Mouse (Mus musculus) limb, embryonic 10.5 days (tissue): ENCODE measurements at regions not wholly inside any gene's neighbourhood (a gene's known extent, or its start where the extent isn't known, plus 50 kb on each side); places are given as distances from the start of the nearest gene placed in this dataset.

Experiments used
- DNase-seq: peaks from one replicate; pipeline ENCODE4 v3.0.0-alpha.2; 2017; ENCODE audit warnings: low spot score
- H3K27ac ChIP-seq: fragments of 300-500 bp; sonication (generic); 2 replicates; pipeline ENCODE4 v1.5.1; 2016; ENCODE audit warnings: mild to moderate bottlenecking
- H3K27me3 ChIP-seq: fragments of 300-500 bp; sonication (generic); 2 replicates; pipeline ENCODE4 v1.6.1; 2016; ENCODE audit warnings: low read depth, mild to moderate bottlenecking; ENCODE audit not compliant: poor library complexity, severe bottlenecking
- H3K36me3 ChIP-seq: fragments of 300-500 bp; sonication (generic); 2 replicates; pipeline ENCODE4 v1.6.1; 2016; ENCODE audit warnings: mild to moderate bottlenecking, moderate library complexity
- H3K4me1 ChIP-seq: fragments of 300-500 bp; sonication (generic); 2 replicates; pipeline ENCODE4 v1.6.1; 2016
- H3K4me3 ChIP-seq: fragments of 300-500 bp; sonication (generic); 2 replicates; pipeline ENCODE4 v1.5.1; 2016; ENCODE audit warnings: mild to moderate bottlenecking, moderate library complexity
- H3K9me3 ChIP-seq: fragments of 300-500 bp; sonication (generic); replicated peaks from 2 replicates; pipeline ENCODE4 v1.6.1; 2016; ENCODE audit warnings: mild to moderate bottlenecking
- WGBS: fragments of 180-500 bp; shearing (Covaris S2); methylation state at CpG from one replicate; pipeline ENCODE4 v1.1.7; 2016; 5-methylcytosine and 5-hydroxymethylcytosine counted together

DNA sequence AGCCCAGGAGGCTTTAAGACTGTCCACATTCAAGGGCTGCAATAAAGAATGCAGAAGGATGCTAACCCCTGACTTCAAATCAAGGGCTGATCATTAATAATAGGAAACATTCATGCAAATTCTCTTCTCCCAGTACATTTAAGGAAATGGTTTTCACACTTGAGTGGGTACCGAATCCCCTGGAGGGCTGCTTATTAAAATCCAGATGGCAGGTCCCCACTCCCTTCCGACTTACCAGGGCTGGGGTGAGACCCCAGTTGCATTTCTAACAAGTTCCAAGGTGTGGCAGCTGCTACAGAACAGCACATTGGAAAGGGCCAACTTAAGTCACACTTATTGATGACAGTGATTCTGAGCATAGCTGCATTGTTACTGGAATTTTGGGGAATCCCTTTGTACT lies 129.0 kb upstream of the Cox10 start:
- H3K27ac ChIP-seq, result no peak overlapping the region
- no peaks in the 10 kb centered on the region for H3K9me3 ChIP-seq
- H3K4me1 ChIP-seq, result peaks cover 30% of the 10 kb centered on the region
- H3K36me3 ChIP-seq, result no peaks in the 10 kb centered on the region
- no peaks in the 10 kb centered on the region for H3K27me3 ChIP-seq
- H3K4me3 ChIP-seq, result no peak overlapping the region
- 49% methylated on average over 2 of the region's 2 CpGs for WGBS
- DNase-seq, result peak; percentile 27

DNA sequence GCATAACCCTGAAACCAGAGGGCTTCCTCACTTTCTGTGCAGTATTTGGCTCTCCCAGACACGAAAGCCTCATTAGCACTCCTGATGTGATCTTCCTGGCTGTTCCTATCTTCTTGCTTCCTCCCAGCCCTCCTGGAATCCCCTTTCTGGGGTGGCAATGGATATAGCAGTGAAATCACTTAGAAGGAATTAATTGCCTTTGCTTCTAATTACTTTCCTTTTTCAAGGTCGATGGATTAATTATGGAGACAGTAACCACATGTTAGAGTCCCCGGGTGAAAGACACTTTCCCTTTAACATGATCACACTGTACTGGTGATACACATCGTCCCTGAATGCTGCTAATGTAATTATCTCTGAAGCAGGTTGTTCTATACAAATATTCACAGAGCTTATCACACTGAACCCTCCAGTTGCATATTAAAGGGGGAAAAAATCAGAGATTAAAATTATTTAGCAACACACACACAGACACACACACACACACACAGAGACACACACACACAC lies 128.1 kb upstream of the Cox10 start:
- no peaks in the 10 kb centered on the region for H3K27me3 ChIP-seq
- H3K4me1 ChIP-seq, result peaks cover 33% of the 10 kb centered on the region
- H3K27ac ChIP-seq, result no peak overlapping the region
- no peaks in the 10 kb centered on the region for H3K36me3 ChIP-seq
- H3K4me3 ChIP-seq, result no peak overlapping the region
- DNase-seq, result peak; percentile 15
- WGBS, result 75% methylated on average over 4 of the region's 4 CpGs
- H3K9me3 ChIP-seq, result no peaks in the 10 kb centered on the region

DNA sequence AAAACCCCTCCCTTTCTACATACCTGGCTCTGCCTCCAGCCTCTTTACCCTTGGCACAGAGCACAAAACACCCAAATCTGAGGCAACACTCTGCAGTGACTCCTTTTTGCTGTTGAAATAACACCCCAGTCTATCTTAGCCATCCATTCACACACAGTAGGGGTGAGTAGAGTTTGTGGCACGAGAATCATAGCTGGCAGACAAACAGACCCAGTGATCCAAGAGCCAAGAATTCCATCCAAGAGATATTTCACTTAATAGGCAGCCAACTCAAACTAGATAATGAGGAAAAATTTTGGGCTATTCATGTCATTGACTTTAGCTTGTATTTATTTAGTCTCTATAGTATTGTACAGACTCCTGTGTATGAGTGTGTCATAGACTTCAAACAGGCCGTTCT lies 126.9 kb upstream of the Cox10 start:
- DNase-seq, result no peak
- Histone ChIP-seq H3K4me3 (no peak overlapping the region), H3K36me3 (no peaks in the 10 kb centered on the region), H3K9me3 (no peaks in the 10 kb centered on the region), H3K27me3 (no peaks in the 10 kb centered on the region), H3K27ac (no peak overlapping the region), H3K4me1 (peaks cover 32% of the 10 kb centered on the region)
- WGBS, result 87% methylated on average over 2 of the region's 2 CpGs

DNA sequence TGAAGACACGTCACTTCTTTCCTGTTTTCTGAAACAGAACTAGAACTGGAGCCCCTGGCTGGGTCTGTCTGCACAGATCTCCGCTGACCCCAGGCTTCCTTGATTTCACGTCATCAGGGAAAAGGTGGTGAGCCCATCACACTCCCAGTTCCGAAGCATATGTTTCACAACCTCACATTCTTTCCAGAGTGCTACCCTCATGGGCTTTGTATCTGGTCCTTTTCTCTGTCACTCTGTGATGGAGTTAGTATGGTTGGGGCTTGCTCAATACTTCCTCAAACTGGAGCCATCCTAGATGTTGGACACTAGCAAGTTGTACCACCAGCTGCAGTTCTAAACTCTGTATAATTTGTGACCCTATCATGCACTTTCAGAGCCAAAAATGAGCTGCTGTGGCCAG lies 125.8 kb upstream of the Cox10 start:
- Histone ChIP-seq H3K4me3 (no peak overlapping the region), H3K36me3 (no peaks in the 10 kb centered on the region), H3K4me1 (peaks cover 24% of the 10 kb centered on the region), H3K9me3 (no peaks in the 10 kb centered on the region), H3K27me3 (no peaks in the 10 kb centered on the region), H3K27ac (no peak overlapping the region)
- peak; percentile 23 for DNase-seq
- WGBS, result 80% methylated on average over 4 of the region's 4 CpGs

DNA sequence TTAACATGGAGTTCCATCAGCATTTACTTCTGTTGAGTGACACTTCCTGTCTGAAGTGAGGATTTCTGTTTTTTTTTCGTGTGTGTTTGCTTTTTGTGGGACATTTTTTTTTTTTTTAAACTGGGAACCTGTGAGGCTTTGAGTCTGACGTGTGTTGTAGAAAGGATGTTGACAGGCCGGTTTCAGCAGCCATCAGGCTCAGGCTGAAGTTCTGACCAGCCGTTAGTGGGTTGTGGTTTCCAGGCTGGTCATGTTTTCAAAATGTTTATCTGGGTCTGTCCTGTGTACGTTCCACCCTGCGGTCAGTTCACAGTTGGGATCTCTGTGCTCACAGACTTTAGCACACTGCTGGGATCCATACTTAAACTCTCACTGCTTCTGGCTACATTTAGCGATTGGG lies 125.0 kb upstream of the Cox10 start:
- no peaks in the 10 kb centered on the region for H3K9me3 ChIP-seq
- H3K27ac ChIP-seq, result no peak overlapping the region
- WGBS, result 75% methylated on average over 7 of the region's 7 CpGs
- H3K4me1 ChIP-seq, result peaks cover 24% of the 10 kb centered on the region
- no peaks in the 10 kb centered on the region for H3K27me3 ChIP-seq
- DNase-seq, result peak; percentile 19
- no peaks in the 10 kb centered on the region for H3K36me3 ChIP-seq
- no peak overlapping the region for H3K4me3 ChIP-seq

DNA sequence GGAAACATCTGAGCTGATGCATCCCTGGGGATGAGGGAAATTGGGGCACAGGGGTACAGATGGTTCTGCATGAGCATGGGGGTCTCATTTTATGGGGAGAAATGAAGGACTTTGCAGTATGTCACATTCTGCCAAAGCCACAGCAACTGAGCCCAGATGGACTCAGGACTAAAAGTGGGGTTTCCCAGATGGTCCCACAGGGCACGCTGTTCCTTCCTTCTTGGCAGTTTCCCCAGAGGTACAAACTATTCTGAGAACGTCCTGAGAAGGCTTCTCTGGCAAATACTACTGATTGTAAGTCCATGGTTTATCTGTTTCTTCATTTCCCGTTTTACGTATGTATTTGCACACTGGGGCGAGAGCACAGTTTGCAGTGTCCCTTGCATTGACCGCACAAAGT lies 121.6 kb upstream of the Cox10 start:
- 93% methylated on average over 6 of the region's 6 CpGs for WGBS
- DNase-seq, result peak; percentile 22
- no peak overlapping the region for H3K4me3 ChIP-seq

DNA sequence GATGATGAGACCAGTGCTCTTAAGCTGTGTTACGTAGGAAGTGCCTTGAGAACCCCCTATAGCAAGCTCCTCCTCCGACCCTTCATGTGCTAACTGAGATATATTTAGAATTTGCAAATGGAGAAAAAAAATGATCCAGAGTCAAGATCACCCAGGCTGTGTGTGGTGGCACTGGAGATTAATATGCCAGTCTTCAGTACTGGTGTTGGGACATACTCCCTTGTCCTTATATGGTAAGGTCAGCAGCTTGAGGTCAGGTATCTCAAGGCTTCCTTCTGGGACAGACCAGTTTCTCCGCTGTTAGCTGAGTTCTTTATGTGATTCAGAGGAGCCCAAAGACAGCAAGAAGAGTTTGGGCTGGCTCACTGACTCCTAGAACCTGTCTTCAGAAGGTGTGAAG lies 116.0 kb upstream of the Cox10 start:
- WGBS, result 90% methylated on average over 3 of the region's 3 CpGs
- no peak overlapping the region for H3K27ac ChIP-seq
- peaks cover 3% of the 10 kb centered on the region; the same call in 1 of the 2 replicates for H3K4me1 ChIP-seq
- H3K9me3 ChIP-seq, result no peaks in the 10 kb centered on the region
- no peak for DNase-seq
- H3K4me3 ChIP-seq, result no peak overlapping the region
- H3K27me3 ChIP-seq, result no peaks in the 10 kb centered on the region
- H3K36me3 ChIP-seq, result no peaks in the 10 kb centered on the region

More for the DNA sequence above, 121.6 kb upstream of the Cox10 start:
- Histone ChIP-seq H3K9me3 (no peaks in the 10 kb centered on the region), H3K27ac (no peak overlapping the region), H3K4me1 (peaks cover 18% of the 10 kb centered on the region), H3K27me3 (no peaks in the 10 kb centered on the region), H3K36me3 (no peaks in the 10 kb centered on the region)

DNA sequence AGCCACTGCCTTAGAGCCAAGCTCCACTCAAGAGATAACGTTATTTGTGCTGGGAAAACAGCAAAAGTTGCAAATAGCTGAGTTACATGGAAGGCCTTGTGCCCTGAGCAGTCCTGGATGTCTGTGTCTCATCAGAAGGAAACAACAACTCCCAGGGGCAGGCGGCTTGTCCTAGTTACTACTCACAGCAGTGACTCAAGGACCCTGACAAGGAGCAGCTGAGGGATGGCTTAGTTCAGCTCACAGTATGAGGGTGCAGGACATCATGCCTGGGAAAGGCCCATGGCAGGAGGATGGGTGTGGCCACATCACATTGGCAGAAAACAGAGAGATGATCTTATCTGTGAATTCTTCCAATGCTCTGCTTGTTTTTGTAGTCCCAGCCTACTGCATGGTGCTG lies 109.4 kb upstream of the Cox10 start:
- Histone ChIP-seq H3K9me3 (no peaks in the 10 kb centered on the region), H3K4me1 (peaks cover 13% of the 10 kb centered on the region), H3K27ac (no peak overlapping the region), H3K36me3 (no peaks in the 10 kb centered on the region), H3K4me3 (no peak overlapping the region), H3K27me3 (no peaks in the 10 kb centered on the region)
- WGBS, result 78% methylated on average over 2 of the region's 2 CpGs
- DNase-seq, result no peak

DNA sequence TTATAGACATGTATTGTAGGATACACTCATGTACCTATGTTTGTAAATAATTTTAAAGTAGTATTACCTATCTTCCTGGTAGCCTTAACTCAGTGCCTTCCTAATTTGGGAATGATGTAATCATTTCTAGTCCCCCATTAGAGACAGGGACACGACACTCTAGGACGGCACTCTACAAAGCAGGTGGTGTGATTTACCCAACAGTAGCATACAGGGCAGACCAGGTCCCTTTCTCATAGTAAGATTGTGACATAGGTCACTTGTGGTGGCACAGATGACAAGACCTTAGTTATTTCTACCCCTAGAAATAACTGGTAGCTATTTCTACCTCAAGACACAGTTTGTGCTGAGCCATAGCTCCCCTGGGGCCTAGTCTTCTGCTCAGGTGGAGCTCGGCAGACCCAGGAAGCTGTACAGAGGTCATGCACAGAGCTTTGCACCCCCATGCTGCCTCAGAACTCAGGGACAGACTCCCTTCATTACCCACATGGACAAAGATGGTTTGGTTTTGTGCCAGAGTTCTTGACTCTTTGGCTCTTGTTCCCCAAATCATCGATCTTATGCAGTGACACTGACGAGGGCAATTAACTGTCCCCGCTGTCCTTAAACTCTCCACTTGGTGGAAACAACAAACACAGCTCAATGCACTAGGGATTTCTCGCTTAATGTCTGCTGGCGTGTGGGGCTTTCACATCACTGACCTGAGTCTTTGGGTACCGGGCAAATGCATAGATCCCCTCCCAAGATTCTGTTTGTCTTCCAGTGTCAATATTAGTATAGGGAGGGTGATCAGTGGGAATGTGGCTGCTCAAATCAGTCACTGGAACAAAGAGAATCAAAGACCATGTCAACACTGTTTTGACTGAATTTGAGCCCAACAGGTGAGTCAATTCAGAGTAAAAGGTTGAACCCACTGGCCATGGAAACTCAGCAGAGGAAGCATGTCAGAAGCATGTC lies 108.5 kb upstream of the Cox10 start:
- H3K36me3 ChIP-seq, result no peaks in the 10 kb centered on the region
- peaks cover 23% of the 10 kb centered on the region for H3K4me1 ChIP-seq
- H3K27me3 ChIP-seq, result no peaks in the 10 kb centered on the region
- WGBS, result 68% methylated on average over 9 of the region's 9 CpGs
- no peaks in the 10 kb centered on the region for H3K9me3 ChIP-seq
- H3K4me3 ChIP-seq, result no peak overlapping the region
- no peak for DNase-seq
- H3K27ac ChIP-seq, result no peak overlapping the region

DNA sequence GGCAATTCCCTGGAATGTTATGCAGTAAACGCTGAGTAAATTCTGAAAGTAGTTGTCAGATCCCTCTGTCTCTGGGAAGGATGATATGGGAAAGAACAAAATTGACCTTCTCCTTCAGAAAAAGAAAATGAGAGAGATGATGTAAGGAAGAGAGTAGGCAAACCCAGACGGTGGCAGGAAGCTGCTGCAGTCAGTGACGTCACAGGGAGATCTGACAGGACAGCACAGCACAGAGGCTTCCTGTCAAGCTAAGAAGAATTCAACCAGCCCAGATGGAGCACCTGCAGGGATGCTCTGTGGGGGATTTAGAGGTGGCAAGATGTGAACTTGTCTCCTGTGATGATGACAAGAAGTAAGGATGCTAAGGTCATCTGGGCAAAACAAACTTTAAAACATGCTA lies 107.7 kb upstream of the Cox10 start:
- DNase-seq, result no peak
- Histone ChIP-seq H3K9me3 (no peaks in the 10 kb centered on the region), H3K27me3 (no peaks in the 10 kb centered on the region), H3K36me3 (no peaks in the 10 kb centered on the region), H3K27ac (no peak overlapping the region), H3K4me1 (peaks cover 23% of the 10 kb centered on the region), H3K4me3 (no peak overlapping the region)
- WGBS, result 65% methylated on average over 3 of the region's 3 CpGs

DNA sequence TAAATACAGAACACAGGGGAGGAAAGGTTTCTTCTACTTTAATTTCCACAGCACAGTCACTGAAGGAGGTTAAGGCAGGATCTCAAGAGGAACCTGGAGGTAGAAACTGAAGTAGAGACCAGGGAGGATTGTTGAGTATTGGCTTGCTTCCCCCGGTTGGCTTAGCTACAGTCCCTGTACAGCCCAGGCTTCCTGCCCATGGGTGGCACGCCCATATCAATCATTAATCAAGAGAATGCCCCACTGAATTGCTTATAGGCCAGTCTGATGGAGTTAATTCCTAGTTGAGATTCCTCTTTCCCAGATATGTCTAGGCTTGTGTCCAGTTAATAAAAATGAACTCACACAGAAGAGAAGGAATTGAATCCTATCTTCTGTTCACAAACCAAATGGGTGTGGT lies 107.3 kb upstream of the Cox10 start:
- DNase-seq, result no peak
- H3K36me3 ChIP-seq, result no peaks in the 10 kb centered on the region
- H3K4me3 ChIP-seq, result no peak overlapping the region
- WGBS, result 84% methylated on average over 2 of the region's 2 CpGs
- no peak overlapping the region for H3K27ac ChIP-seq
- H3K4me1 ChIP-seq, result peaks cover 23% of the 10 kb centered on the region
- no peaks in the 10 kb centered on the region for H3K27me3 ChIP-seq
- no peaks in the 10 kb centered on the region for H3K9me3 ChIP-seq

DNA sequence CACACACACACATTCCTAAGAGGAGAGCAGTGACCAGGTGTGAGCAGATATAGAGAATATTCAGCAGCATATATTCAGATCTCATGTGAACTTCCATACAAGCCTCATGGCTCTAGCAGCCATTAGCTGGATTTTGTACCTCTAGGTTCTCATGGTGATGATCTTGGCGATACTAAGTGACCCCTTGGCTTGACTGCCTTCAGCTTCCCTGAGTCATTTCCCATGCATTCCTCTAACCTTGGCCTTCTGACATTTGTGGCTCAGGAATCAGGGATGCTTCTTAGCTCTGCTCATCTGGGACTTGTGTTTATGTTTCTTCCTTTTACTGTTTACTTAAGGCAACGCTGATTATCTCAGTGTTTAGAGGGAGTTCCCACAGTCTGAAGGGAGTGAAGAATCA lies 100.8 kb upstream of the Cox10 start:
- H3K4me3 ChIP-seq, result no peak overlapping the region
- WGBS, result 37% methylated on average over 2 of the region's 2 CpGs
- no peaks in the 10 kb centered on the region for H3K27me3 ChIP-seq
- H3K36me3 ChIP-seq, result no peaks in the 10 kb centered on the region
- H3K4me1 ChIP-seq, result peaks cover 19% of the 10 kb centered on the region
- no peak for DNase-seq
- no peak overlapping the region for H3K27ac ChIP-seq
- H3K9me3 ChIP-seq, result no peaks in the 10 kb centered on the region

DNA sequence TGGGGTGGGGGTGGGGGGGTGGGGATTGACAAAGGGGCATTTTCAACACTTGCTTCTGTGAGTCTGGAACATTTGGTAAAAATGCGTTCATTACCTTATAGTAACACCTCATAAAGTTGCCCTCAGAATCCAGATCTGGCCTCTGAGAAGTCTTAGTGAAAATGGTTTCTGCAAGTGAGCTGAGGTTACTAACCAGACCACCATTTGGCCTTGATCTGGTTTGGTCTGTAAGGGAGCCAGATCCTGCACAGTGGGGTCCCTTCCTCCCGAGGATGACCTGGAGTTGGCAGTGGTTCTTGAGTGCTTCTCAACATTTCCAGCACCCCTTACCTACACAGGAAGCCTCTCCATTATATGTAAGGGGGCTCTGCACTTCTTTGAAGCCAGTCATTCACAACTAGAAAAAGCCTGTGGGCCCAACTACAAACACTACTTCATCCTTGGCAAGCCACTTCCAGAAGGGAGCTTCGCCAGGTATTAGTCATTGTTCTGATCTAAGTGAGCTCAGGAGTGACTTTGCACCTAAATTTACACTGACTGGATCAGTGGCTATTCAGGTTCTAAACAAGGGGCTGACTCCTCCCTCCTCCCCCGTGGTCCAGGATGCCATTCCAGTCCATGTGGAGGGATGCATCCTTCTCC lies 94.3 kb upstream of the Cox10 start:
- no peaks in the 10 kb centered on the region for H3K9me3 ChIP-seq
- H3K4me3 ChIP-seq, result no peak overlapping the region
- DNase-seq, result no peak
- H3K4me1 ChIP-seq, result peaks cover 11% of the 10 kb centered on the region
- H3K27ac ChIP-seq, result no peak overlapping the region; the same call in 1 of the 2 replicates
- 37% methylated on average over 4 of the region's 4 CpGs for WGBS
- no peaks in the 10 kb centered on the region for H3K27me3 ChIP-seq
- H3K36me3 ChIP-seq, result no peaks in the 10 kb centered on the region
